Mouse (Mus musculus): ENCODE measurements around the gene Rngtt. TPM values are rescaled to one million over a fixed set of nuclear protein-coding genes. Genes with fewer than 3 reads are reported as not detected.

Rngtt gene
- total and polyA plus RNA-seq, 3 experiments, result 15.0 to 18.7 TPM; not detected in 1

DNA sequence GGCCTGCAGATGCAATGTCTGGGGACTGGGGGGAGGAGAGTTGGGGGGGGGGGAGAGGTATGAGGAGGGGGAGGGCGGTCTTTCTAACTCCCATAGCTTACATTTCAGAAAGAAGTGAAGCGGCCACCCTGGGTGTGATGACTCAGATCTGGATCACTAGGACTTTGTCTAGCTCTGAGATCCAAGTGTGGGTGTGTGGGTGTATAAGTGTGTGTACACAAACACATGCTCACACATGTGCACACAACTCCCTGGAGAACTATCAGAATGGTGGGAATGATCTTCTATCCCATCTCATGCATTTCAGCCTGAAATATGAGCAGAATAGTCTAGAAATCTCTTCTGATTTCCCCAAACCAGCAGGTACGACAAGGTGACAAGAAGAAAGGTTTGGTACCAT lies 213.7 kb downstream of the Rngtt start:
- Histone ChIP-seq H3K27ac (ENCODE audit: control insufficient read depth, low read depth, low read length) (no peak overlapping the region), H3K9me3 (replicated peaks; ENCODE audit: insufficient read depth, low read length) (no peaks in the 10 kb centered on the region), H3K79me2 (ENCODE audit: control insufficient read depth, insufficient read depth, low read length, poor library complexity) (no peaks in the 10 kb centered on the region), H3K4me1 (ENCODE audit: control insufficient read depth in 1 of 2, insufficient read depth in 2 of 2, low read length in 2 of 2) (no peaks in the 10 kb centered on the region), H3K27me3 (ENCODE audit: control insufficient read depth in 1 of 2, insufficient read depth in 2 of 2, low read length in 2 of 2) (no peaks in the 10 kb centered on the region), H3K9ac (ENCODE audit: control insufficient read depth, low read depth, low read length, poor library complexity, severe bottlenecking) (no peak overlapping the region), H3K36me3 (ENCODE audit: control insufficient read depth in 1 of 2, insufficient read depth in 2 of 2, low read length in 2 of 2) (no peaks in the 10 kb centered on the region), H3K4me3 (ENCODE audit: control insufficient read depth in 1 of 2, insufficient read depth in 1 of 2, low read depth in 2 of 2, low read length in 2 of 2) (no peak overlapping the region)
- TF ChIP-seq USF1 (IDR thresholded peaks at IDR 0.05; ENCODE audit: low read depth, low read length) (no peak), RAD21 (IDR thresholded peaks at IDR 0.05; ENCODE audit: low read depth, low read length) (no peak), TAL1 (IDR thresholded peaks at IDR 0.05; ENCODE audit: low read length) (no peak), USF2 (IDR thresholded peaks at IDR 0.05; ENCODE audit: borderline replicate concordance in 1 of 2, insufficient read depth in 1 of 2, low read depth in 1 of 2, low read length in 2 of 2) (no peak), ZMIZ1 (IDR thresholded peaks at IDR 0.05; ENCODE audit: low read depth, low read length) (no peak), GABPA (IDR thresholded peaks at IDR 0.05; ENCODE audit: low read depth, low read length) (no peak), TBP (IDR thresholded peaks at IDR 0.05; ENCODE audit: low read depth, low read length) (no peak), MAZ (IDR thresholded peaks at IDR 0.05; ENCODE audit: low read depth, low read length) (no peak), CTCF (IDR thresholded peaks at IDR 0.05 in 2 of 3, conservative IDR thresholded peaks at IDR 0.05 in 1 of 3; ENCODE audit: control insufficient read depth in 1 of 3, insufficient read depth in 1 of 3, low read depth in 2 of 3, low read length in 3 of 3, poor library complexity in 1 of 3, severe bottlenecking in 1 of 3) (no peak), MYC (IDR thresholded peaks at IDR 0.05; ENCODE audit: low read depth, low read length) (no peak), ZKSCAN1 (IDR thresholded peaks at IDR 0.05; ENCODE audit: low read depth, low read length) (no peak), HCFC1 (IDR thresholded peaks at IDR 0.05; ENCODE audit: low read depth, low read length) (no peak), GATA1 (IDR thresholded peaks at IDR 0.05; ENCODE audit: low read depth, low read length) (no peak), POLR2AphosphoS2 (IDR thresholded peaks at IDR 0.05; ENCODE audit: low read length) (no peak), SIN3A (IDR thresholded peaks at IDR 0.05; ENCODE audit: low read length) (no peak), SMC3 (IDR thresholded peaks at IDR 0.05; ENCODE audit: low read depth, low read length) (no peak), NRF1 (IDR thresholded peaks at IDR 0.05; ENCODE audit: insufficient read depth, low read depth, low read length, poor library complexity, severe bottlenecking) (no peak), MAX (IDR thresholded peaks at IDR 0.05; ENCODE audit: low read length) (no peak)
- DNase-seq (ENCODE audit: low read depth, low spot score), result no peak

DNA sequence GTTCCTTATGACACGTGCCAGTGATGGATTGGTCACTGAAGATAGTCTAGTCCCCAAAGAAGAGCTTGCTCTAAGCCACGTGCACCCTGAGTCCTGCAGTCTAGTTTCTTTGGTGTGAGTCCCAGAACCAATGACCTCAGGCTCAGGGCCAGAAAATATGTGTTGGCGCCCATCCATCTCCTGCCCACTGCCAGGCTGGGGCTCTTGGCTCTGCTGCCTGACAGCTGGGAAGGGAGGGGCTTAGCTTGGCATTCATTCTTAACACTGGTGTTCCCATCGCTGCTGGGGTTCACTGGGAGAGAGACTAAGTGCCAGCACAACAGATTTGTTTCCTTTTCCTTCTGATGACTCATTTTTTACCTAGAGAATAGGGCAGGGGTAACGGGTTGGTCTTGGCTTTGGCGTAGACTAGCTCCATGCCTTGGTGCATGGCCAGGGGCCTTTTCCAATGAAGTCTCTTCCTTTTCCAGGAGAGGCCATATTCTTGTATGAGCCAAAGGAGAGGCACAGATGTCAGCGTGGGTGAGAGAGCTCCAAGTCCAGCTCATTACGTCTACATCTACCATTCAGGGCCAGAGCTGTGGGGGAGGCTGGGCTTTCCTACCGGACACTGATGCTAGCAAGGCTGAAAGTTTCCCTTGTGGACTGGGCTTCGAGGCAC lies 214.5 kb downstream of the Rngtt start:
- Histone ChIP-seq H3K4me1 (ENCODE audit: control insufficient read depth in 1 of 2, insufficient read depth in 2 of 2, low read length in 2 of 2) (no peaks in the 10 kb centered on the region), H3K36me3 (ENCODE audit: control insufficient read depth in 1 of 2, insufficient read depth in 2 of 2, low read length in 2 of 2) (no peaks in the 10 kb centered on the region), H3K79me2 (ENCODE audit: control insufficient read depth, insufficient read depth, low read length, poor library complexity) (no peaks in the 10 kb centered on the region), H3K4me3 (ENCODE audit: control insufficient read depth in 1 of 2, insufficient read depth in 1 of 2, low read depth in 2 of 2, low read length in 2 of 2) (no peak overlapping the region), H3K9me3 (replicated peaks; ENCODE audit: insufficient read depth, low read length) (no peaks in the 10 kb centered on the region), H3K9ac (ENCODE audit: control insufficient read depth, low read depth, low read length, poor library complexity, severe bottlenecking) (no peak overlapping the region), H3K27ac (ENCODE audit: control insufficient read depth, low read depth, low read length) (no peak overlapping the region), H3K27me3 (ENCODE audit: control insufficient read depth in 1 of 2, insufficient read depth in 2 of 2, low read length in 2 of 2) (no peaks in the 10 kb centered on the region)
- no peak for TF ChIP-seq RAD21 (IDR thresholded peaks at IDR 0.05; ENCODE audit: low read depth, low read length)
- no peak for TF ChIP-seq ZC3H11A (IDR thresholded peaks at IDR 0.05; ENCODE audit: low read depth, low read length)
- no peak for TF ChIP-seq CHD2 (IDR thresholded peaks at IDR 0.05; ENCODE audit: low read length)
- TF ChIP-seq MYC (IDR thresholded peaks at IDR 0.05; ENCODE audit: low read depth, low read length), result no peak
- no peak for TF ChIP-seq MAX (IDR thresholded peaks at IDR 0.05; ENCODE audit: low read length)
- TF ChIP-seq ZMIZ1 (IDR thresholded peaks at IDR 0.05; ENCODE audit: low read depth, low read length), result no peak
- TF ChIP-seq POLR2AphosphoS2 (IDR thresholded peaks at IDR 0.05; ENCODE audit: low read length), result no peak
- TF ChIP-seq BHLHE40 (IDR thresholded peaks at IDR 0.05; ENCODE audit: borderline replicate concordance, low read depth, low read length), result no peak
- no peak for TF ChIP-seq TBP (IDR thresholded peaks at IDR 0.05; ENCODE audit: low read depth, low read length)
- no peak for TF ChIP-seq CHD1 (IDR thresholded peaks at IDR 0.05; ENCODE audit: low read depth, low read length)
- no peak for TF ChIP-seq EP300 (IDR thresholded peaks at IDR 0.05; ENCODE audit: low read depth in 1 of 2, low read length in 2 of 2)
- TF ChIP-seq JUND (IDR thresholded peaks at IDR 0.05; ENCODE audit: low read depth, low read length), result no peak
- TF ChIP-seq MXI1 (IDR thresholded peaks at IDR 0.05; ENCODE audit: low read depth, low read length), result no peak
- TF ChIP-seq USF1 (IDR thresholded peaks at IDR 0.05; ENCODE audit: low read depth, low read length), result no peak
- no peak for TF ChIP-seq HCFC1 (IDR thresholded peaks at IDR 0.05; ENCODE audit: low read depth, low read length)
- no peak for DNase-seq (ENCODE audit: low read depth, low spot score)
